Mouse (Mus musculus): ENCODE measurements around the gene Ncaph2. TPM values are rescaled to one million over a fixed set of nuclear protein-coding genes. Genes with fewer than 3 reads are reported as not detected.

The Ncaph2 gene
- polyA plus RNA-seq, 1 experiment from 2014 or later, result 168 TPM

GRCm38 (mm10) chr15:89374340-89374739, 18.8 kb downstream of the Ncaph2 start:
- Histone ChIP-seq H3K27ac (ENCODE audit: low read depth, low read length) (peak overlapping the region; percentile 89; the same call in 1 of the 2 replicates), H3K4me2 (peak overlapping the region; percentile 81), H3K36me3 (ENCODE audit: control insufficient read depth, insufficient read depth, low read length) (peaks cover 24% of the 10 kb centered on the region), H3K9me3 (ENCODE audit: control insufficient read depth, low read length) (no peaks in the 10 kb centered on the region), H3K4me1 (ENCODE audit: control insufficient read depth, insufficient read depth, low read length) (peaks cover 20% of the 10 kb centered on the region), H3K27me3 (ENCODE audit: control insufficient read depth, insufficient read depth, low read length) (peaks cover 34% of the 10 kb centered on the region), H3K4me3 (ENCODE audit: low read depth, low read length) (peak overlapping the region; percentile 63), H3K9ac (ENCODE audit: low read length) (peak overlapping the region; percentile 86)
- no peak for ATAC-seq (ENCODE audit: low FRiP score)
- WGBS, result 53% methylated on average over 9 of the region's 9 CpGs
- DNase-seq (ENCODE audit: low spot score, missing footprints), result peak; percentile 84

- H3K36me3 ChIP-seq (ENCODE audit: control insufficient read depth, insufficient read depth, low read length), result peaks cover 20% of the 10 kb centered on the region
- DNase-seq (ENCODE audit: low spot score, missing footprints), result peak; percentile 72
- H3K27me3 ChIP-seq (ENCODE audit: control insufficient read depth, insufficient read depth, low read length), result peaks cover 39% of the 10 kb centered on the region
- no peaks in the 10 kb centered on the region for H3K9me3 ChIP-seq (ENCODE audit: control insufficient read depth, low read length)
- no peak overlapping the region for H3K27ac ChIP-seq (ENCODE audit: low read depth, low read length)
- 93% methylated on average over 17 of the region's 17 CpGs for WGBS
- H3K4me3 ChIP-seq (ENCODE audit: low read depth, low read length), result no peak overlapping the region
- ATAC-seq (ENCODE audit: low FRiP score), result no peak
- H3K4me1 ChIP-seq (ENCODE audit: control insufficient read depth, insufficient read depth, low read length), result peaks cover 21% of the 10 kb centered on the region
- H3K9ac ChIP-seq (ENCODE audit: low read length), result no peak overlapping the region
- H3K4me2 ChIP-seq, result no peak overlapping the region
These were observed 19.4 kb downstream of the Ncaph2 start for GRCm38 (mm10) chr15:89374801-89375534.

DNA sequence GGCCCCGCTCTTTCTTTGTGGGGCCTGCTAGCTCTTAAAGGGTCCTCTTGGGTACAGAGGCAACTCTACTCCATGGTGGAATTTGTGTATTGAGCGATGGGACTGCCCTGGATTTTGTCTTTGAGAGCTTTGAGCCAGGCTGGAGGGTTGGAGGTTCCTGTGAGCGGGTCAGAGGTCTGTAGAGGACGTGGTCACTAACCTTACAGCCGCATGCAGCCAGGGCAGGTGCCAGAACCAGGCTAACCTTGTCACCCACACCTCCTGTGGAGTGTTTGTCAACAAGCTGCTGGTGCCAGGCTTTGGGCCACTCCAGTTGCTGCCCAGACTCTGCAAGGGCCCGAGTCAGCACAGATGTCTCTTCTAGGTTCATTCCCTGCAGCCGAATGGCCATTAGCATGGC, 20.5 kb downstream of the Ncaph2 start:
- H3K9me3 ChIP-seq (ENCODE audit: control insufficient read depth, low read length), result no peaks in the 10 kb centered on the region
- H3K4me2 ChIP-seq, result no peak overlapping the region
- WGBS, result 81% methylated on average over 7 of the region's 7 CpGs
- H3K4me1 ChIP-seq (ENCODE audit: control insufficient read depth, insufficient read depth, low read length), result peaks cover 21% of the 10 kb centered on the region
- H3K4me3 ChIP-seq (ENCODE audit: low read depth, low read length), result no peak overlapping the region
- H3K27me3 ChIP-seq (ENCODE audit: control insufficient read depth, insufficient read depth, low read length), result peaks cover 44% of the 10 kb centered on the region
- no peak overlapping the region for H3K27ac ChIP-seq (ENCODE audit: low read depth, low read length)
- H3K36me3 ChIP-seq (ENCODE audit: control insufficient read depth, insufficient read depth, low read length), result peaks cover 10% of the 10 kb centered on the region
- peak; percentile 79 for DNase-seq (ENCODE audit: low spot score, missing footprints)
- ATAC-seq (ENCODE audit: low FRiP score), result no peak
- H3K9ac ChIP-seq (ENCODE audit: low read length), result no peak overlapping the region

- ATAC-seq (ENCODE audit: low FRiP score) (no peak), DNase-seq (ENCODE audit: low spot score, missing footprints) (peak; percentile 86)
- Histone ChIP-seq H3K27me3 (ENCODE audit: control insufficient read depth, insufficient read depth, low read length) (peaks cover 44% of the 10 kb centered on the region), H3K4me3 (ENCODE audit: low read depth, low read length) (no peak within 1 kb of the TSS), H3K9me3 (ENCODE audit: control insufficient read depth, low read length) (no peaks in the 10 kb centered on the region), H3K9ac (ENCODE audit: low read length) (no peak within 1 kb of the TSS), H3K4me2 (no peak within 1 kb of the TSS), H3K36me3 (ENCODE audit: control insufficient read depth, insufficient read depth, low read length) (peaks cover 2% of the 10 kb centered on the region; the same call in 1 of the 2 replicates), H3K4me1 (ENCODE audit: control insufficient read depth, insufficient read depth, low read length) (peaks cover 21% of the 10 kb centered on the region), H3K27ac (ENCODE audit: low read depth, low read length) (no peak within 1 kb of the TSS)
- WGBS, result 19% methylated on average over 16 of the region's 16 CpGs
These were observed 21.4 kb downstream of the Ncaph2 start, which contains the start of gene Tymp for GRCm38 (mm10) chr15:89376957-89377356. Gene Tymp (minus strand): TSS chr15:89377039.

GRCm38 (mm10) chr15:89377362-89377761, 21.8 kb downstream of the Ncaph2 start:
- no peak overlapping the region for H3K27ac ChIP-seq (ENCODE audit: low read depth, low read length)
- WGBS, result 6% methylated on average over 18 of the region's 18 CpGs
- no peak overlapping the region for H3K4me2 ChIP-seq
- H3K4me1 ChIP-seq (ENCODE audit: control insufficient read depth, insufficient read depth, low read length), result peaks cover 21% of the 10 kb centered on the region
- DNase-seq (ENCODE audit: low spot score, missing footprints), result no peak
- H3K4me3 ChIP-seq (ENCODE audit: low read depth, low read length), result no peak overlapping the region
- H3K36me3 ChIP-seq (ENCODE audit: control insufficient read depth, insufficient read depth, low read length), result no peaks in the 10 kb centered on the region
- ATAC-seq (ENCODE audit: low FRiP score), result no peak
- peaks cover 44% of the 10 kb centered on the region for H3K27me3 ChIP-seq (ENCODE audit: control insufficient read depth, insufficient read depth, low read length)
- no peak overlapping the region for H3K9ac ChIP-seq (ENCODE audit: low read length)
- H3K9me3 ChIP-seq (ENCODE audit: control insufficient read depth, low read length), result no peaks in the 10 kb centered on the region

GRCm38 (mm10) chr15:89377938-89378828, 22.7 kb downstream of the Ncaph2 start:
- Histone ChIP-seq H3K27me3 (ENCODE audit: control insufficient read depth, insufficient read depth, low read length) (peaks cover 44% of the 10 kb centered on the region), H3K9ac (ENCODE audit: low read length) (peak overlapping the region; percentile 47), H3K4me3 (ENCODE audit: low read depth, low read length) (peak overlapping the region; percentile 33), H3K9me3 (ENCODE audit: control insufficient read depth, low read length) (no peaks in the 10 kb centered on the region), H3K4me2 (peak overlapping the region; percentile 70), H3K27ac (ENCODE audit: low read depth, low read length) (no peak overlapping the region), H3K4me1 (ENCODE audit: control insufficient read depth, insufficient read depth, low read length) (peaks cover 15% of the 10 kb centered on the region), H3K36me3 (ENCODE audit: control insufficient read depth, insufficient read depth, low read length) (no peaks in the 10 kb centered on the region)
- 10% methylated on average over 46 of the region's 46 CpGs for WGBS
- peak; percentile 91 for DNase-seq (ENCODE audit: low spot score, missing footprints)
- no peak for ATAC-seq (ENCODE audit: low FRiP score)

- ATAC-seq (ENCODE audit: low FRiP score), result 0 out of 2 replicates have a peak, but pooled peaks have one; percentile 22
- Histone ChIP-seq H3K4me1 (ENCODE audit: control insufficient read depth, insufficient read depth, low read length) (peaks cover 13% of the 10 kb centered on the region), H3K4me2 (peak within 1 kb of the TSS; percentile 70), H3K36me3 (ENCODE audit: control insufficient read depth, insufficient read depth, low read length) (no peaks in the 10 kb centered on the region), H3K9ac (ENCODE audit: low read length) (peak within 1 kb of the TSS; percentile 47), H3K27me3 (ENCODE audit: control insufficient read depth, insufficient read depth, low read length) (peaks cover 44% of the 10 kb centered on the region), H3K9me3 (ENCODE audit: control insufficient read depth, low read length) (no peaks in the 10 kb centered on the region), H3K27ac (ENCODE audit: low read depth, low read length) (no peak within 1 kb of the TSS), H3K4me3 (ENCODE audit: low read depth, low read length) (peak within 1 kb of the TSS; percentile 33)
- 1% methylated on average over 33 of the region's 33 CpGs for WGBS
- DNase-seq (ENCODE audit: low spot score, missing footprints), result peak; percentile 94
These were observed 23.4 kb downstream of the Ncaph2 start, which contains the start of gene Odf3b for GRCm38 (mm10) chr15:89378831-89379401. Gene Odf3b (minus strand): TSS chr15:89379282.

GRCm38 (mm10) chr15:89379429-89379828, 23.9 kb downstream of the Ncaph2 start:
- Histone ChIP-seq H3K4me1 (ENCODE audit: control insufficient read depth, insufficient read depth, low read length) (peaks cover 13% of the 10 kb centered on the region), H3K9ac (ENCODE audit: low read length) (peak overlapping the region; percentile 47), H3K9me3 (ENCODE audit: control insufficient read depth, low read length) (no peaks in the 10 kb centered on the region), H3K36me3 (ENCODE audit: control insufficient read depth, insufficient read depth, low read length) (no peaks in the 10 kb centered on the region), H3K27ac (ENCODE audit: low read depth, low read length) (no peak overlapping the region), H3K27me3 (ENCODE audit: control insufficient read depth, insufficient read depth, low read length) (peaks cover 44% of the 10 kb centered on the region), H3K4me2 (peak overlapping the region; percentile 70), H3K4me3 (ENCODE audit: low read depth, low read length) (peak overlapping the region; percentile 33; the same call in 1 of the 2 replicates)
- ATAC-seq (ENCODE audit: low FRiP score), result no peak
- DNase-seq (ENCODE audit: low spot score, missing footprints), result no peak
- WGBS, result 12% methylated on average over 10 of the region's 10 CpGs

Measured in midbrain, embryonic 11.5 days (tissue).